Comparison of ENCODE assay signal across 10 mouse cellular contexts in genomic region chr12:110380831-110381750, GRCm38 (mm10).
DNase-seq lines count a peak whose midpoint lies in the region; ATAC-seq lines count a peak whose summit lies in the region.
"Had no signal": no experiment of that assay in that cellular context is flagged by ENCODE, and none has a peak within 500 bp of the region (broad histone marks: within the 10 kb centered on the region; RNA-seq: fewer than 3 reads in every experiment).

No protein-coding gene starts in this region.

- no peak for ATAC-seq in hindbrain, embryonic 14.5 days (ENCODE audit: low FRiP score)
- peak; percentile 86 for ATAC-seq in activated CD4-positive, CD25-positive, alpha-beta regulatory T cell, adult 4 months
- ATAC-seq in cerebellum, adult (ENCODE audit: insufficient number of reproducible peaks, low FRiP score, low TSS enrichment) = no peak

- H3K36me3 ChIP-seq in hindbrain, embryonic 10.5 days = no peaks in the 10 kb centered on the region
- no peaks in the 10 kb centered on the region for H3K36me3 ChIP-seq in hindbrain, embryonic 14.5 days (replicated peaks; ENCODE audit: control insufficient read depth, insufficient read depth)
- H3K36me3 ChIP-seq: neural tube, embryonic 13.5 days had no signal

- peak overlapping the region; percentile 59; the same call in 1 of the 2 replicates for H3K27ac ChIP-seq in hindbrain, embryonic 10.5 days
- no peak overlapping the region for H3K27ac ChIP-seq in hindbrain, embryonic 14.5 days
- H3K27ac ChIP-seq: heart, adult 2 months; neural tube, embryonic 13.5 days had no signal

- H3K4me1 ChIP-seq in hindbrain, embryonic 10.5 days (replicated peaks) = peaks cover 28% of the 10 kb centered on the region
- peaks cover 10% of the 10 kb centered on the region for H3K4me1 ChIP-seq in hindbrain, embryonic 14.5 days (replicated peaks; ENCODE audit: control insufficient read depth, insufficient read depth, low read length)

- no peaks in the 10 kb centered on the region for H3K9me3 ChIP-seq in hindbrain, embryonic 10.5 days
- H3K9me3 ChIP-seq in hindbrain, embryonic 14.5 days (ENCODE audit: control insufficient read depth, low read length) = no peaks in the 10 kb centered on the region
- H3K9me3 ChIP-seq: neural tube, embryonic 13.5 days had no signal

- H3K4me3 ChIP-seq in hindbrain, embryonic 10.5 days = no peak overlapping the region
- H3K4me3 ChIP-seq in hindbrain, embryonic 14.5 days (replicated peaks; ENCODE audit: low read length) = no peak overlapping the region
- H3K4me3 ChIP-seq: heart, adult 2 months; neural tube, embryonic 13.5 days had no signal

- peaks cover 23% of the 10 kb centered on the region for H3K27me3 ChIP-seq in hindbrain, embryonic 10.5 days (ENCODE audit: insufficient read depth, poor library complexity, severe bottlenecking)
- no peaks in the 10 kb centered on the region for H3K27me3 ChIP-seq in hindbrain, embryonic 14.5 days (ENCODE audit: control insufficient read depth, insufficient read depth, low read length)

- peak; percentile 18 for DNase-seq in hindbrain, embryonic 10.5 days (ENCODE audit: low spot score)
- DNase-seq in hindbrain, embryonic 14.5 days (ENCODE audit: low spot score) = no peak
- peak; percentile 79 for DNase-seq in 3134 (ENCODE audit: extremely low read depth, insufficient read length, low spot score)
- DNase-seq in heart, postnatal 4 days = peak; percentile 37
- peak; percentile 70 for DNase-seq in yolk sac, embryonic 10.5 days (ENCODE audit: low spot score)
- no peak for DNase-seq in thymus, adult 18-20 months

- H3K9ac ChIP-seq in hindbrain, embryonic 14.5 days = no peak overlapping the region
- H3K9ac ChIP-seq: neural tube, embryonic 13.5 days had no signal

- H3K4me2 ChIP-seq in hindbrain, embryonic 14.5 days (replicated peaks) = no peak overlapping the region
- H3K4me2 ChIP-seq: neural tube, embryonic 13.5 days had no signal

- WGBS in hindbrain, embryonic 10.5 days = 72% methylated on average over 25 of the region's 25 CpGs
- WGBS in hindbrain, embryonic 14.5 days = 73% methylated on average over 25 of the region's 25 CpGs

Comparison
In these comparisons a context has a peak if more than half of its experiments do, and no peak if none do; other contexts are left out.
1. DNase-seq: peak in hindbrain, embryonic 10.5 days (single experiment), 3134 (single experiment), heart, postnatal 4 days (single experiment) and yolk sac, embryonic 10.5 days (single experiment); none in hindbrain, embryonic 14.5 days (single experiment) and thymus, adult 18-20 months (0 of 2).